In the genomic region with DNA sequence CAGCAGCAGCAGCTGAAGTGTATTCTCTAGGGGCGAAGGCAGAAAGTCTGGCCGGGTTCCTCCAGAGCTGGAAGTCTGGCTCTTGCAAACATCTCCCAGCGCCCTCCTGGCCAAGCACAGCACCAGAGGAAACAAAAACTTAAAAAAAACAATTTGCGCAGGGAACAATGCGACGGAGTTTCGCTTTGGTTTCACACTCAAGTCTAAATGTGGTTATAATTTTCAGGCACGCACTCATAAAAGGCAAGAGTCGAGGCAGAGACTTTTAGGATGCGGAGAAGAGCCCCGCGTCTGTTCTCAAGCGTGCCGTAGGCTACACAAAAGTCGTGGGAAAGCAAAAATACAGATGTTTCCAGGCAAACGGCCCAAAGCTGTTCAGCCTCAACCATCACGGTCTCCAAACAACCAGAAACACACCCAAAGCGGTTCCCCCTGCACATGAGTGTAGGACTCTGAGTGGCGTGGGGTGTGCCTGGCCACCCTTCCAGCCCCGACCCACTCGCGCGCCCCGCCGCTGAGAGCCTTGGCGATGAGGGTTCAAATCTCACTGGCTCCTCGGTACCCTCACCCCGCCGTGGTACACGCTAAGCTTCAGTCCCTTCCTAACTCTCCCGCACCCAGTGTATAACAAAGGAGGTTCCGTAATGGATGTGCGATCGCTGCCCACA, we compare ENCODE assay signal across 8 mouse cellular contexts. TPM values are rescaled to one million over a fixed set of nuclear protein-coding genes. Genes with fewer than 3 reads are reported as not detected.
A peak's percentile ranks its signal among the peaks of the same experiment; 100 is the strongest.
DNase-seq lines count a peak whose midpoint lies in the region; ATAC-seq and TF ChIP-seq lines count a peak whose summit lies in the region.

No protein-coding gene starts in this region.

- peak overlapping the region; percentile 93 for H3K27ac ChIP-seq in layer of hippocampus, adult 2 months
- H3K27ac ChIP-seq in embryonic facial prominence, embryonic 12.5 days = peak overlapping the region; percentile 88
- peak overlapping the region; percentile 85 for H3K27ac ChIP-seq in kidney, adult 2 months (ENCODE audit: insufficient read depth, low read depth, low read length)
- H3K27ac ChIP-seq in lung, embryonic 14.5 days (ENCODE audit: low read depth) = peak overlapping the region; percentile 93

- DNase-seq in layer of hippocampus, adult 2 months (ENCODE audit: low spot score in 2 of 2) = no peak
- DNase-seq in layer of hippocampus, postnatal 36 days = no peak
- DNase-seq in heart, adult 9 months (ENCODE audit: low spot score in 2 of 2) = peak; percentile 78 to 85
- DNase-seq in kidney, adult 2 months = peak; percentile 85
- DNase-seq in lung, embryonic 14.5 days = peak; percentile 74
- DNase-seq in retina, postnatal 1 day = peak; percentile 34

- H3K9me3 ChIP-seq in embryonic facial prominence, embryonic 12.5 days = no peaks in the 10 kb centered on the region
- no peaks in the 10 kb centered on the region for H3K9me3 ChIP-seq in lung, embryonic 14.5 days (ENCODE audit: low read depth, low read length)

- H3K4me3 ChIP-seq in layer of hippocampus, adult 2 months = peak overlapping the region; percentile 67
- peak overlapping the region; percentile 72 for H3K4me3 ChIP-seq in embryonic facial prominence, embryonic 12.5 days
- H3K4me3 ChIP-seq in kidney, adult 2 months (ENCODE audit: insufficient read depth, low read depth, low read length) = peak overlapping the region; percentile 89
- H3K4me3 ChIP-seq in lung, embryonic 14.5 days (ENCODE audit: low read depth, low read length) = peak overlapping the region; percentile 85

- no peaks in the 10 kb centered on the region for H3K27me3 ChIP-seq in embryonic facial prominence, embryonic 12.5 days
- no peaks in the 10 kb centered on the region for H3K27me3 ChIP-seq in kidney, adult 2 months (replicated peaks; ENCODE audit: control insufficient read depth, insufficient read depth, low read length)
- no peaks in the 10 kb centered on the region for H3K27me3 ChIP-seq in lung, embryonic 14.5 days (ENCODE audit: insufficient read depth, low read length)

- under 1% methylated on average over 34 of the region's 34 CpGs for WGBS in embryonic facial prominence, embryonic 12.5 days
- WGBS in kidney, adult 2 months = 6% methylated on average over 34 of the region's 34 CpGs
- WGBS in lung, embryonic 14.5 days = 1% methylated on average over 34 of the region's 34 CpGs

- ATAC-seq in embryonic facial prominence, embryonic 12.5 days (ENCODE audit: insufficient number of reproducible peaks, insufficient read depth, low FRiP score, low TSS enrichment) = peak; percentile 5; the same call in 1 of the 2 replicates
- ATAC-seq in lung, embryonic 14.5 days (ENCODE audit: insufficient read depth) = peak; percentile 35
- no peak for ATAC-seq in cerebellum, adult (ENCODE audit: insufficient number of reproducible peaks, low FRiP score, low TSS enrichment)

- H3K36me3 ChIP-seq in embryonic facial prominence, embryonic 12.5 days = peaks cover 8% of the 10 kb centered on the region; the same call in 1 of the 2 replicates
- no peaks in the 10 kb centered on the region for H3K36me3 ChIP-seq in kidney, adult 2 months (ENCODE audit: control insufficient read depth, insufficient read depth, low read length)
- H3K36me3 ChIP-seq in lung, embryonic 14.5 days (ENCODE audit: insufficient read depth) = peaks cover 7% of the 10 kb centered on the region

- H3K4me1 ChIP-seq in embryonic facial prominence, embryonic 12.5 days = peaks cover 44% of the 10 kb centered on the region
- peaks cover 39% of the 10 kb centered on the region for H3K4me1 ChIP-seq in kidney, adult 2 months (ENCODE audit: control insufficient read depth, insufficient read depth, low read length)
- peaks cover 6% of the 10 kb centered on the region for H3K4me1 ChIP-seq in lung, embryonic 14.5 days (ENCODE audit: insufficient read depth)

- no peak for TF ChIP-seq POLR2A in kidney, adult 2 months (IDR thresholded peaks at IDR 0.05; ENCODE audit: low read depth, low read length)

- H3K4me2 ChIP-seq in embryonic facial prominence, embryonic 12.5 days (replicated peaks) = peak overlapping the region; percentile 68
- H3K4me2 ChIP-seq in lung, embryonic 14.5 days = peak overlapping the region; percentile 94

- TF ChIP-seq CTCF in layer of hippocampus, adult 2 months (conservative IDR thresholded peaks at IDR 0.05) = no peak
- no peak for TF ChIP-seq CTCF in kidney, adult 2 months (conservative IDR thresholded peaks at IDR 0.05; ENCODE audit: insufficient read depth, insufficient read length, low read depth, low read length)
- TF ChIP-seq CTCF in lung, embryonic 14.5 days (IDR thresholded peaks at IDR 0.05; ENCODE audit: low read depth) = no peak

- H3K9ac ChIP-seq in embryonic facial prominence, embryonic 12.5 days = peak overlapping the region; percentile 93
- H3K9ac ChIP-seq in lung, embryonic 14.5 days = peak overlapping the region; percentile 95

RNA-seq across cellular contexts. Expression of gene Col4a2, which starts 0.8 kb away (rescaled TPM):
- total RNA-seq in layer of hippocampus, adult 2 months (2021) = 10 to 100 TPM; 53.7 to 55.4 TPM
- total RNA-seq in layer of hippocampus, postnatal 36 days (2021) = 10 to 100 TPM; 46.4 to 57.3 TPM
- 82.2 and 84.0 TPM in 2 replicates for polyA plus RNA-seq in embryonic facial prominence, embryonic 12.5 days (2016; fragmentation: Nextera tagmentation; extraction: Ambion mirVana)
- polyA plus RNA-seq in kidney, adult 2 months (2012; rRNA removed) = 75.6 and 83.5 TPM in 2 replicates
- polyA plus RNA-seq in lung, embryonic 14.5 days (2014; fragmentation: Nextera tagmentation; extraction: Ambion mirVana) = 103 and 111 TPM in 2 replicates

RNA-seq across cellular contexts. Expression of gene Col4a1, which starts 0.8 kb away (rescaled TPM):
- total RNA-seq in layer of hippocampus, adult 2 months (2021) = 10 to 100 TPM; 52.0 to 53.6 TPM
- total RNA-seq in layer of hippocampus, postnatal 36 days (2021) = 10 to 100 TPM; 47.7 to 51.9 TPM
- 168 and 169 TPM in 2 replicates for polyA plus RNA-seq in embryonic facial prominence, embryonic 12.5 days (2016; fragmentation: Nextera tagmentation; extraction: Ambion mirVana)
- polyA plus RNA-seq in kidney, adult 2 months (2012; rRNA removed) = 216 and 304 TPM in 2 replicates
- polyA plus RNA-seq in lung, embryonic 14.5 days (2014; fragmentation: Nextera tagmentation; extraction: Ambion mirVana) = 372 and 389 TPM in 2 replicates

Comparison
In these comparisons a context has a peak if more than half of its experiments do, and no peak if none do; other contexts are left out.
1. DNase-seq: peak in heart, adult 9 months (2 of 2), kidney, adult 2 months (single experiment), lung, embryonic 14.5 days (single experiment) and retina, postnatal 1 day (single experiment); none in layer of hippocampus, adult 2 months (0 of 2) and layer of hippocampus, postnatal 36 days (0 of 2).
2. Peak in every context shown above with its lines, with median percentiles within 50 percentile points of each other: H3K27ac ChIP-seq and H3K4me3 ChIP-seq.